Mouse (Mus musculus): ENCODE results near the gene Fbxl17. TPM values are rescaled to one million over a fixed set of nuclear protein-coding genes. Genes with fewer than 3 reads are reported as not detected.

Fbxl17 gene
- total RNA-seq, 2 experiments from 2014 or later = 32.5 to 33.9 TPM

GRCm38 (mm10) chr17:63073342-63073741 lies 426.5 kb downstream of the Fbxl17 start:
- intact Hi-C loops (cut with DNase I) = no loop called here
- DNase-seq = no peak

GRCm38 (mm10) chr17:63071134-63071923 lies 428.5 kb downstream of the Fbxl17 start:
- intact Hi-C loops (cut with DNase I) = no loop called here
- DNase-seq = no peak

GRCm38 (mm10) chr17:63070161-63070761 lies 429.6 kb downstream of the Fbxl17 start:
- DNase-seq = peak; percentile 25 to 27
- intact Hi-C loops (cut with DNase I) = no loop called here

GRCm38 (mm10) chr17:63062785-63063184 lies 437.0 kb downstream of the Fbxl17 start:
- intact Hi-C loops (cut with DNase I) = no loop called here
- no peak for DNase-seq

- intact Hi-C loops (cut with DNase I) = no loop called here
- no peak for DNase-seq
These were observed 438.0 kb downstream of the Fbxl17 start for GRCm38 (mm10) chr17:63061786-63062185.

GRCm38 (mm10) chr17:63060814-63061213 lies 439.0 kb downstream of the Fbxl17 start:
- intact Hi-C loops (cut with DNase I) = no loop called here
- DNase-seq = no peak

- intact Hi-C loops (cut with DNase I) = no loop called here
- DNase-seq = no peak
These were observed 442.0 kb downstream of the Fbxl17 start for GRCm38 (mm10) chr17:63057740-63058388.

GRCm38 (mm10) chr17:63056976-63057375 lies 442.8 kb downstream of the Fbxl17 start:
- no peak for DNase-seq
- intact Hi-C loops (cut with DNase I) = no loop called here

- intact Hi-C loops (cut with DNase I) = no loop called here
- DNase-seq = no peak
These were observed 446.5 kb downstream of the Fbxl17 start for GRCm38 (mm10) chr17:63053311-63053710.

GRCm38 (mm10) chr17:63046401-63046800 lies 453.4 kb downstream of the Fbxl17 start:
- no peak for DNase-seq
- intact Hi-C loops (cut with DNase I) = no loop called here

- no peak for DNase-seq
- intact Hi-C loops (cut with DNase I) = no loop called here
These were observed 454.5 kb downstream of the Fbxl17 start for GRCm38 (mm10) chr17:63045297-63045696.

GRCm38 (mm10) chr17:63043046-63043675 lies 456.7 kb downstream of the Fbxl17 start:
- DNase-seq = no peak
- intact Hi-C loops (cut with DNase I) = no loop called here

GRCm38 (mm10) chr17:63037562-63037961 lies 462.3 kb downstream of the Fbxl17 start:
- DNase-seq = no peak
- intact Hi-C loops (cut with DNase I) = no loop called here

GRCm38 (mm10) chr17:63033141-63033540 lies 466.7 kb downstream of the Fbxl17 start:
- no peak for DNase-seq
- intact Hi-C loops (cut with DNase I) = no loop called here

GRCm38 (mm10) chr17:63029105-63029504 lies 470.7 kb downstream of the Fbxl17 start:
- intact Hi-C loops (cut with DNase I) = no loop called here
- no peak for DNase-seq

GRCm38 (mm10) chr17:63025238-63025637 lies 474.6 kb downstream of the Fbxl17 start:
- intact Hi-C loops (cut with DNase I) = no loop called here
- DNase-seq = no peak

GRCm38 (mm10) chr17:63017605-63018167 lies 482.1 kb downstream of the Fbxl17 start:
- no peak for DNase-seq
- intact Hi-C loops (cut with DNase I) = no loop called here

- no peak for DNase-seq
- intact Hi-C loops (cut with DNase I) = no loop called here
These were observed 487.3 kb downstream of the Fbxl17 start for GRCm38 (mm10) chr17:63012571-63012923.

GRCm38 (mm10) chr17:63011893-63012570 lies 487.8 kb downstream of the Fbxl17 start:
- intact Hi-C loops (cut with DNase I) = no loop called here

GRCm38 (mm10) chr17:63010830-63011229 lies 489.0 kb downstream of the Fbxl17 start:
- intact Hi-C loops (cut with DNase I) = no loop called here
- DNase-seq = no peak

More at GRCm38 (mm10) chr17:63011893-63012570, 487.8 kb downstream of the Fbxl17 start:
- DNase-seq = peak; percentile 67 to 82
